Mouse (Mus musculus): ENCODE measurements at regions not wholly inside any gene's neighbourhood (a gene's known extent, or its start where the extent isn't known, plus 50 kb on each side); places are given as distances from the start of the nearest gene placed in this dataset.

GRCm38 (mm10) chr8:12504240-12504639 lies 68.6 kb upstream of the Spaca7 start:
- no peak for DNase-seq

GRCm38 (mm10) chr8:12504777-12505176 lies 68.1 kb upstream of the Spaca7 start:
- DNase-seq: no peak

- DNase-seq: no peak
Measured at GRCm38 (mm10) chr8:12510233-12510632, 62.6 kb upstream of the Spaca7 start.

- no peak for DNase-seq
Measured at GRCm38 (mm10) chr8:12513042-12513441, 59.8 kb upstream of the Spaca7 start.

- no peak for DNase-seq
Measured at GRCm38 (mm10) chr8:12514138-12514537, 58.7 kb upstream of the Spaca7 start.

- no peak for DNase-seq
Measured at GRCm38 (mm10) chr8:12521636-12522035, 51.2 kb upstream of the Spaca7 start.

Data from cerebellum, postnatal 10 days (tissue).